Mouse (Mus musculus) kidney, embryonic 16.5 days (tissue): ENCODE measurements around the gene Nip7. TPM values are rescaled to one million over a fixed set of nuclear protein-coding genes. Genes with fewer than 3 reads are reported as not detected.
"Not testable (repeated sequence)": the region's sequence is repeated elsewhere in the genome, so short reads cannot be mapped to it uniquely, and the experiment has no call there.

Experiments
- ATAC-seq: fragments of 200-750 bp; cut with Nextera tagmentation; 2 replicates; pipeline ENCODE4 v1.8.0; 2017; ENCODE audit warnings: moderate TSS enrichment; ENCODE audit not compliant: low FRiP score, low TSS enrichment
- H3K27ac ChIP-seq: fragments of 300-500 bp; sonication (generic); 2 replicates; pipeline ENCODE4 v1.5.1; 2014; ENCODE audit warnings: low read length
- H3K27me3 ChIP-seq: fragments of 300-500 bp; sonication (generic); 2 replicates; pipeline ENCODE4 v1.6.1; 2014; ENCODE audit warnings: low read length, control low read depth, mixed read lengths; ENCODE audit not compliant: insufficient read depth
- H3K36me3 ChIP-seq: fragments of 300-500 bp; sonication (generic); 2 replicates; pipeline ENCODE4 v1.6.1; 2014; ENCODE audit warnings: low read length, control low read depth, mixed read lengths; ENCODE audit not compliant: insufficient read depth
- H3K4me1 ChIP-seq: fragments of 300-500 bp; sonication (generic); 2 replicates; pipeline ENCODE4 v1.6.1; 2014; ENCODE audit warnings: low read length, control low read depth, mixed read lengths; ENCODE audit not compliant: insufficient read depth
- H3K4me2 ChIP-seq: fragments of 300-500 bp; sonication (generic); replicated peaks from 2 replicates; pipeline ENCODE4 v1.6.1; 2014; ENCODE audit warnings: low read depth, low read length
- H3K4me3 ChIP-seq: fragments of 300-500 bp; sonication (generic); 2 replicates; pipeline ENCODE4 v1.5.1; 2014; ENCODE audit warnings: mild to moderate bottlenecking, low read length
- H3K9ac ChIP-seq: fragments of 300-500 bp; sonication (generic); replicated peaks from 2 replicates; pipeline ENCODE4 v1.6.1; 2014; ENCODE audit warnings: low read length
- H3K9me3 ChIP-seq: fragments of 300-500 bp; sonication (generic); 2 replicates; pipeline ENCODE4 v1.6.1; 2016; ENCODE audit warnings: low read length, control low read depth
- WGBS: fragments of 180-500 bp; shearing (Covaris S2); extraction: QIAGEN DNeasy Blood & Tissue Kit; methylation state at CpG from one replicate; pipeline ENCODE4 v1.1.7; 2014; 5-methylcytosine and 5-hydroxymethylcytosine counted together
- polyA plus RNA-seq: library from polyadenylated mRNA; unstranded; fragments of >200 nt; fragmentation: Nextera tagmentation; extraction: Ambion mirVana; gene quantifications from 2 replicates; pipeline ENCODE4 v1.2.1, GENCODE M21; 2015

Nip7 gene
- polyA plus RNA-seq, 1 experiment from 2014 or later: 87.3 TPM

GRCm38 (mm10) chr8:107033609-107034008 is 23.1 kb upstream of the Nip7 start:
- not testable (repeated sequence) for H3K27ac ChIP-seq, H3K4me3 ChIP-seq, ATAC-seq, H3K36me3 ChIP-seq, H3K4me2 ChIP-seq, H3K9me3 ChIP-seq, H3K27me3 ChIP-seq
- WGBS: 95% methylated on average over 2 of the region's 2 CpGs
- 0 out of 2 replicates have a peak overlapping the region, but pooled peaks have one; percentile 9 for H3K9ac ChIP-seq
- H3K4me1 ChIP-seq: peaks cover 12% of the 10 kb centered on the region

GRCm38 (mm10) chr8:107035641-107036040 is 21.0 kb upstream of the Nip7 start:
- H3K27me3 ChIP-seq: no peaks in the 10 kb centered on the region
- H3K4me3 ChIP-seq: no peak overlapping the region
- H3K27ac ChIP-seq: no peak overlapping the region
- no peaks in the 10 kb centered on the region for H3K9me3 ChIP-seq
- ATAC-seq: no peak
- H3K9ac ChIP-seq: no peak overlapping the region
- H3K4me1 ChIP-seq: peaks cover 12% of the 10 kb centered on the region
- H3K36me3 ChIP-seq: peaks cover 26% of the 10 kb centered on the region
- no peak overlapping the region for H3K4me2 ChIP-seq
- WGBS: 91% methylated on average over 3 of the region's 3 CpGs

- H3K9ac ChIP-seq: no peak overlapping the region
- H3K27ac ChIP-seq: no peak overlapping the region
- no peak overlapping the region for H3K4me3 ChIP-seq
- 78% methylated on average over 8 of the region's 8 CpGs for WGBS
- H3K36me3 ChIP-seq: peaks cover 32% of the 10 kb centered on the region
- no peaks in the 10 kb centered on the region for H3K27me3 ChIP-seq
- H3K4me1 ChIP-seq: peaks cover 12% of the 10 kb centered on the region
- H3K4me2 ChIP-seq: no peak overlapping the region
- no peak for ATAC-seq
- H3K9me3 ChIP-seq: no peaks in the 10 kb centered on the region
These were observed 20.1 kb upstream of the Nip7 start for GRCm38 (mm10) chr8:107036626-107037025.

DNA sequence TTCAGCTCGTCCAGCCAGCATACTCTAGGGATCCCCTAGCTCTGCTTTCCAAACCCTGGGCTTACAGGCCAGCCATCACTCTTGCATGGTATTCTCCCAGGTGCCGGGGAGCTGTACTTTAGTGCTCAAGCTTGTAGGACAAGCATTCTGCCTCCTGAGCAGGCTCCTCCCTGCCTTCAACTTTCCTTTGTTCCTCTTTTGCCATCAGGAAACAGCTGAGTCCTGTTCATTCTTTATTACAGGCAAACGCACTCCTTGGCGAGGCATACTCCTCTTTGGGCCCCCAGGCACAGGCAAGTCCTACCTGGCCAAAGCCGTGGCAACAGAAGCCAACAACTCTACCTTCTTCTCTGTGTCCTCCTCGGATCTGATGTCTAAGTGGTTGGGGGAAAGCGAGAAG is 16.0 kb upstream of the Nip7 start:
- no peak overlapping the region for H3K4me2 ChIP-seq
- H3K9me3 ChIP-seq: no peaks in the 10 kb centered on the region
- no peak overlapping the region for H3K27ac ChIP-seq
- H3K4me3 ChIP-seq: no peak overlapping the region
- H3K27me3 ChIP-seq: no peaks in the 10 kb centered on the region
- H3K4me1 ChIP-seq: no peaks in the 10 kb centered on the region
- ATAC-seq: no peak
- WGBS: 78% methylated on average over 7 of the region's 7 CpGs
- no peak overlapping the region for H3K9ac ChIP-seq
- H3K36me3 ChIP-seq: peaks cover 71% of the 10 kb centered on the region

DNA sequence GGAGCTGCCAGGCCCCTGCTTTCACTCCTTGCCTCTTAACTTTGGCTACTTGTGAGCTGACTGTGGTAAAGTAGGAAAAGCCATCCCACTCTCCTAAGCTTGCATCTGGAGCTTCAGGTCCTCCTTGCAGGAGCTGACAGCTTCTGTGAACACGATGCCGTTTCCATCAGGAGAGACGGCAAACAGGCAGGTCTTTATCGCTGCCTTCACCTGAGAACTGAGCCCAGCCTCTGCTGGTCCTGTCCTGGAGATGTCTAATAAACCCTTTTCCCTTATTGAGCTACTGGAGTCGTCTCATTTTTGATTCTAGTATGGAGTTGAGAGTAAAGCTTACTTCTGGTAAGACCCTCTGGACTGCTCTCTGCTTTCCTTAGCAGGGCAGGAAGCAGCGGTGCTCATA is 11.2 kb upstream of the Nip7 start:
- H3K4me1 ChIP-seq: peaks cover 6% of the 10 kb centered on the region
- H3K36me3 ChIP-seq: peaks cover 70% of the 10 kb centered on the region
- H3K27ac ChIP-seq: no peak overlapping the region
- H3K9ac ChIP-seq: no peak overlapping the region
- no peak overlapping the region for H3K4me3 ChIP-seq
- no peaks in the 10 kb centered on the region for H3K9me3 ChIP-seq
- no peaks in the 10 kb centered on the region for H3K27me3 ChIP-seq
- no peak overlapping the region for H3K4me2 ChIP-seq
- no peak for ATAC-seq
- 89% methylated on average over 6 of the region's 6 CpGs for WGBS

DNA sequence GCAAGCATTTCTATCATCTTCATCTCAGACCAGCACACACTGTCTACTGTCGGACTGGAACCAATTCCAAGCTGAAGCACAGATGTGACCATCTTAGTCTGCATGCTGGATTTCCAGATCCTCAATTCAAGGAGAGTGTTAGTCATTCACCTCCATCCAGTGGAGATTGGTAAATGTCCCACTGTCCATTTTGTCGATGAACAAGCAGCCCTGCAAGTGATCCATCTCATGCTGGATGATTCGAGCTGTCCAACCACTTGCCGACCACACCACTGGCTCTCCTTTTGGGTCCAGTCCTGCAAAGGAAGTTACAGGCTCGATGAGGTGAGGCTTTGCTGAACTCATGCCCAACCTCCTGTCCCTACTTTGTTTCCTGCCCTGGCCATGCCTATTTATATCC is 9.7 kb upstream of the Nip7 start:
- no peak for ATAC-seq
- H3K27ac ChIP-seq: no peak overlapping the region
- H3K36me3 ChIP-seq: peaks cover 73% of the 10 kb centered on the region
- WGBS: 80% methylated on average over 5 of the region's 5 CpGs
- no peak overlapping the region; the same call in 1 of the 2 replicates for H3K9ac ChIP-seq
- H3K9me3 ChIP-seq: peaks cover 3% of the 10 kb centered on the region; the same call in 1 of the 2 replicates
- no peaks in the 10 kb centered on the region for H3K27me3 ChIP-seq
- peak overlapping the region; percentile 86 for H3K4me3 ChIP-seq
- H3K4me2 ChIP-seq: peak overlapping the region; percentile 85
- H3K4me1 ChIP-seq: peaks cover 6% of the 10 kb centered on the region

- Histone ChIP-seq H3K36me3 (peaks cover 73% of the 10 kb centered on the region), H3K4me1 (peaks cover 6% of the 10 kb centered on the region), H3K9ac (peak within 1 kb of the TSS; percentile 89), H3K4me3 (peak within 1 kb of the TSS; percentile 86), H3K4me2 (peak within 1 kb of the TSS; percentile 85), H3K27me3 (no peaks in the 10 kb centered on the region), H3K9me3 (peaks cover 3% of the 10 kb centered on the region; the same call in 1 of the 2 replicates), H3K27ac (peak within 1 kb of the TSS; percentile 93)
- WGBS: under 1% methylated on average over 85 of the region's 87 CpGs
- ATAC-seq: peak; percentile 87
These were observed 8.4 kb upstream of the Nip7 start, which contains the start of gene Pdf for GRCm38 (mm10) chr8:107048061-107048941. TSS of gene Pdf (minus strand) at chr8:107048614.

DNA sequence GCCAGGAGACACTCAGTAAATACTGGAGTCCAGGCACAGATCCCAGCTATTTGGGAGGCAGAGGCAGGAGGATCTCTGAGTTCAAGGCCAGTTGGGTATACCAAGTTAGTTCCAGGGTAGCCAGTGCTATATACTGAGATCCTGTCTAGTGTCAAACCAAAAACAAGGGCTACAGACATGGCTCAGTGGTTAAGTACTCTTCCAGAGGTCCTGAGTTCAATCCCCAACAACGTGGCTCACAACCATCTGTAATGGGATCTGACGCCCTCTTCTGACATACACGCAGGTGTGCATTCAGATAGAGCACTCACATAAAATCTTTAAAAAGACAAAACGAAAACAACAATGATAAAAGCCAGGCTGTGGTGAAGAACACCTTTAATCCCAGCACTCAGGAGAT is 7.2 kb upstream of the Nip7 start:
- H3K4me3 ChIP-seq: peak overlapping the region; percentile 86; the same call in 1 of the 2 replicates
- H3K36me3 ChIP-seq: peaks cover 72% of the 10 kb centered on the region
- H3K4me2 ChIP-seq: peak overlapping the region; percentile 85; the same call in 1 of the 2 replicates
- no peak overlapping the region for H3K9ac ChIP-seq
- ATAC-seq: no peak
- peaks cover 6% of the 10 kb centered on the region for H3K4me1 ChIP-seq
- H3K9me3 ChIP-seq: peaks cover 3% of the 10 kb centered on the region; the same call in 1 of the 2 replicates
- no peak overlapping the region for H3K27ac ChIP-seq
- WGBS: 90% methylated on average over 4 of the region's 4 CpGs
- H3K27me3 ChIP-seq: no peaks in the 10 kb centered on the region

- Histone ChIP-seq H3K9ac (no peak overlapping the region), H3K4me1 (peaks cover 19% of the 10 kb centered on the region), H3K27ac (no peak overlapping the region), H3K4me3 (no peak overlapping the region), H3K9me3 (peaks cover 3% of the 10 kb centered on the region; the same call in 1 of the 2 replicates), H3K4me2 (no peak overlapping the region), H3K36me3 (peaks cover 51% of the 10 kb centered on the region), H3K27me3 (no peaks in the 10 kb centered on the region)
- ATAC-seq: no peak
- WGBS: 90% methylated on average over 8 of the region's 8 CpGs
These were observed 4.6 kb upstream of the Nip7 start for GRCm38 (mm10) chr8:107052046-107052445.

DNA sequence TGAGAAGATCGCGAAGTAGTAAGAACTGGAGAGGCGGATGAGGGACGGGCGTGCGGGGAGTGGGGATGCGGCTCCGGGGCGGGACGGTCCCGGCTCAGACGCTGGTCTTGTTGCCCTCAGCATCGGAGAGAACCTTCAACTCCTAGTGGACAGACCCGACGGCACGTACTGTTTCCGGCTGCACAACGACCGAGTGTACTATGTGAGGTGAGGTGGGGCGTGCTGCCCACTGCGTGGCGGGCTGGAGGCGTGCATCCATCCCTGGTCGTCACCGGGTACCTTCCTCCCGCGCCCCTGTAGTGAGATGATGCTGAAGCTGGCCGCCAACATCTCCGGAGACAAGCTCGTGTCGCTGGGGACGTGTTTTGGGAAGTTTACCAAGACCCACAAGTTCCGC is 294 bp downstream of the Nip7 start:
- Histone ChIP-seq H3K27me3 (no peaks in the 10 kb centered on the region), H3K9ac (peak overlapping the region; percentile 93), H3K9me3 (0 out of 2 replicates have a peak, but pooled peaks cover under 1% of the 10 kb centered on the region), H3K36me3 (peaks cover 47% of the 10 kb centered on the region), H3K27ac (peak overlapping the region; percentile 41), H3K4me3 (peak overlapping the region; percentile 99), H3K4me1 (peaks cover 23% of the 10 kb centered on the region), H3K4me2 (peak overlapping the region; percentile 79)
- peak; percentile 80 for ATAC-seq
- WGBS: under 1% methylated on average over 33 of the region's 33 CpGs
